Mouse (Mus musculus): ENCODE results near the gene Ppfia1.

The Ppfia1 gene

GRCm38 (mm10) chr7:144427460-144427859 lies 126.1 kb downstream of the Ppfia1 start:
- peak; percentile 51 for DNase-seq (ENCODE audit: low read depth)
